Mouse (Mus musculus): ENCODE measurements around the gene Cyp27a1. TPM values are rescaled to one million over a fixed set of nuclear protein-coding genes. Genes with fewer than 3 reads are reported as not detected.

Cyp27a1 gene
- polyA plus RNA-seq, 1 experiment: 40.2 TPM

- 0 out of 2 replicates have a peak, but pooled peaks cover 2% of the 10 kb centered on the region for H3K4me1 ChIP-seq (ENCODE audit: control insufficient read depth, insufficient read depth, insufficient read length, low read length)
- H3K27ac ChIP-seq (replicated peaks; ENCODE audit: low read depth, low read length): no peak overlapping the region
- no peak overlapping the region for H3K4me3 ChIP-seq (ENCODE audit: insufficient read depth, low read depth, low read length)
These were observed 3.8 kb upstream of the Cyp27a1 start for GRCm38 (mm10) chr1:74709566-74709965.

- H3K4me1 ChIP-seq (ENCODE audit: control insufficient read depth, insufficient read depth, insufficient read length, low read length): peaks cover 7% of the 10 kb centered on the region; the same call in 1 of the 2 replicates
- H3K4me3 ChIP-seq (ENCODE audit: insufficient read depth, low read depth, low read length): no peak overlapping the region
- peak overlapping the region; percentile 42; the same call in 1 of the 2 replicates for H3K27ac ChIP-seq (replicated peaks; ENCODE audit: low read depth, low read length)
These were observed 1.3 kb upstream of the Cyp27a1 start for GRCm38 (mm10) chr1:74712046-74712445.

- H3K4me3 ChIP-seq (ENCODE audit: insufficient read depth, low read depth, low read length): peak overlapping the region; percentile 74; the same call in 1 of the 2 replicates
- peaks cover 7% of the 10 kb centered on the region; the same call in 1 of the 2 replicates for H3K4me1 ChIP-seq (ENCODE audit: control insufficient read depth, insufficient read depth, insufficient read length, low read length)
- H3K27ac ChIP-seq (replicated peaks; ENCODE audit: low read depth, low read length): peak overlapping the region; percentile 81
These were observed 794 bp upstream of the Cyp27a1 start for GRCm38 (mm10) chr1:74712461-74713098.

- peak overlapping the region; percentile 81 for H3K27ac ChIP-seq (replicated peaks; ENCODE audit: low read depth, low read length)
- peaks cover 7% of the 10 kb centered on the region; the same call in 1 of the 2 replicates for H3K4me1 ChIP-seq (ENCODE audit: control insufficient read depth, insufficient read depth, insufficient read length, low read length)
- H3K4me3 ChIP-seq (ENCODE audit: insufficient read depth, low read depth, low read length): peak overlapping the region; percentile 74
These were observed 721 bp downstream of the Cyp27a1 start for GRCm38 (mm10) chr1:74713859-74714730.

- no peak overlapping the region for H3K27ac ChIP-seq (replicated peaks; ENCODE audit: low read depth, low read length)
- H3K4me1 ChIP-seq (ENCODE audit: control insufficient read depth, insufficient read depth, insufficient read length, low read length): peaks cover 7% of the 10 kb centered on the region; the same call in 1 of the 2 replicates
- peak overlapping the region; percentile 74 for H3K4me3 ChIP-seq (ENCODE audit: insufficient read depth, low read depth, low read length)
These were observed 1.6 kb downstream of the Cyp27a1 start for GRCm38 (mm10) chr1:74714967-74715366.

- Histone ChIP-seq H3K4me3 (ENCODE audit: insufficient read depth, low read depth, low read length) (peak overlapping the region; percentile 45), H3K27ac (replicated peaks; ENCODE audit: low read depth, low read length) (peak overlapping the region; percentile 58; the same call in 1 of the 2 replicates), H3K4me1 (ENCODE audit: control insufficient read depth, insufficient read depth, insufficient read length, low read length) (peaks cover 7% of the 10 kb centered on the region; the same call in 1 of the 2 replicates)
These were observed 2.1 kb downstream of the Cyp27a1 start for GRCm38 (mm10) chr1:74715468-74715867.

GRCm38 (mm10) chr1:74715886-74716285 lies 2.5 kb downstream of the Cyp27a1 start:
- Histone ChIP-seq H3K4me1 (ENCODE audit: control insufficient read depth, insufficient read depth, insufficient read length, low read length) (peaks cover 7% of the 10 kb centered on the region; the same call in 1 of the 2 replicates), H3K27ac (replicated peaks; ENCODE audit: low read depth, low read length) (no peak overlapping the region), H3K4me3 (ENCODE audit: insufficient read depth, low read depth, low read length) (peak overlapping the region; percentile 45; the same call in 1 of the 2 replicates)

GRCm38 (mm10) chr1:74718113-74718512 lies 4.7 kb downstream of the Cyp27a1 start:
- Histone ChIP-seq H3K27ac (replicated peaks; ENCODE audit: low read depth, low read length) (no peak overlapping the region), H3K4me1 (ENCODE audit: control insufficient read depth, insufficient read depth, insufficient read length, low read length) (peaks cover 8% of the 10 kb centered on the region; the same call in 1 of the 2 replicates), H3K4me3 (ENCODE audit: insufficient read depth, low read depth, low read length) (no peak overlapping the region)

- H3K27ac ChIP-seq (replicated peaks; ENCODE audit: low read depth, low read length): no peak overlapping the region
- H3K4me1 ChIP-seq (ENCODE audit: control insufficient read depth, insufficient read depth, insufficient read length, low read length): peaks cover 8% of the 10 kb centered on the region; the same call in 1 of the 2 replicates
- H3K4me3 ChIP-seq (ENCODE audit: insufficient read depth, low read depth, low read length): no peak overlapping the region
These were observed 5.9 kb downstream of the Cyp27a1 start for GRCm38 (mm10) chr1:74719281-74719680.

- H3K27ac ChIP-seq (replicated peaks; ENCODE audit: low read depth, low read length): no peak overlapping the region
- H3K4me3 ChIP-seq (ENCODE audit: insufficient read depth, low read depth, low read length): no peak overlapping the region
- peaks cover 2% of the 10 kb centered on the region; the same call in 1 of the 2 replicates for H3K4me1 ChIP-seq (ENCODE audit: control insufficient read depth, insufficient read depth, insufficient read length, low read length)
These were observed 8.3 kb downstream of the Cyp27a1 start for GRCm38 (mm10) chr1:74721657-74722056.

- Histone ChIP-seq H3K4me3 (ENCODE audit: insufficient read depth, low read depth, low read length) (no peak overlapping the region), H3K4me1 (ENCODE audit: control insufficient read depth, insufficient read depth, insufficient read length, low read length) (peaks cover 2% of the 10 kb centered on the region; the same call in 1 of the 2 replicates), H3K27ac (replicated peaks; ENCODE audit: low read depth, low read length) (no peak overlapping the region)
These were observed 10.4 kb downstream of the Cyp27a1 start for GRCm38 (mm10) chr1:74723748-74724147.

GRCm38 (mm10) chr1:74726114-74726513 lies 12.7 kb downstream of the Cyp27a1 start:
- H3K4me1 ChIP-seq (ENCODE audit: control insufficient read depth, insufficient read depth, insufficient read length, low read length): peaks cover under 1% of the 10 kb centered on the region; the same call in 1 of the 2 replicates
- H3K27ac ChIP-seq (replicated peaks; ENCODE audit: low read depth, low read length): no peak overlapping the region
- H3K4me3 ChIP-seq (ENCODE audit: insufficient read depth, low read depth, low read length): no peak overlapping the region

- Histone ChIP-seq H3K27ac (replicated peaks; ENCODE audit: low read depth, low read length) (no peak overlapping the region), H3K4me3 (ENCODE audit: insufficient read depth, low read depth, low read length) (no peak overlapping the region), H3K4me1 (ENCODE audit: control insufficient read depth, insufficient read depth, insufficient read length, low read length) (no peaks in the 10 kb centered on the region)
These were observed 13.3 kb downstream of the Cyp27a1 start for GRCm38 (mm10) chr1:74726674-74727073.

- Histone ChIP-seq H3K4me1 (ENCODE audit: control insufficient read depth, insufficient read depth, insufficient read length, low read length) (no peaks in the 10 kb centered on the region; the same call in 1 of the 2 replicates), H3K4me3 (ENCODE audit: insufficient read depth, low read depth, low read length) (no peak overlapping the region), H3K27ac (replicated peaks; ENCODE audit: low read depth, low read length) (no peak overlapping the region)
These were observed 15.1 kb downstream of the Cyp27a1 start for GRCm38 (mm10) chr1:74728446-74728845.

GRCm38 (mm10) chr1:74736977-74737376 lies 23.6 kb downstream of the Cyp27a1 start:
- Histone ChIP-seq H3K4me1 (ENCODE audit: control insufficient read depth, insufficient read depth, insufficient read length, low read length) (no peaks in the 10 kb centered on the region; the same call in 1 of the 2 replicates), H3K27ac (replicated peaks; ENCODE audit: low read depth, low read length) (no peak overlapping the region), H3K4me3 (ENCODE audit: insufficient read depth, low read depth, low read length) (no peak overlapping the region)

Data from brown adipose tissue, adult 24 weeks (tissue).